Mouse (Mus musculus) c-Kit-positive CD71-positive TER-119-negative erythroid progenitor cells, embryonic 14.5 days (primary cell): ENCODE results near the gene Hmga1.

Source experiments
- DNase-seq: peaks from one replicate; pipeline ENCODE4 v3.0.0-alpha.2; 2013; ENCODE audit warnings: low read depth

Hmga1 gene

DNA sequence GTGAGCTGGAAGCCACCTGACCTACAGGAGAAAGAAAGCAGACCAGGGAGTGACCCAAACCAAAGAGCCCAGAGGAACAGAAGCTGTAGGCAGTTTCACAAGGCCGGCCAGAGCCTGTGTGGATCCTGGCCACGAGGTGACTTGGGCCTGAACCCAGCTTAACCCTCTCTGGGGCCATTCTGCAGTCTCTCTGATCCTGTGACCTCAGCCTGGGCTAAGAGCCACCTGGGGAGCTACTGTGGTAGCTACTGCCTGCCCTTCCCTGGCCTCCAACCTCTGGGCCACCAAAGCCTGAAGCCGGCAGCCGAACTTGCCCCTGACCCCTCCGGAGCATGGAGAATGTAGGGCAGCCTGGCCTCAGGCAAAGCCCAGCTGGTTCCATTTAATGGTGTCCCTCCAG, 27.5 kb upstream of the Hmga1 start:
- DNase-seq: no peak

DNA sequence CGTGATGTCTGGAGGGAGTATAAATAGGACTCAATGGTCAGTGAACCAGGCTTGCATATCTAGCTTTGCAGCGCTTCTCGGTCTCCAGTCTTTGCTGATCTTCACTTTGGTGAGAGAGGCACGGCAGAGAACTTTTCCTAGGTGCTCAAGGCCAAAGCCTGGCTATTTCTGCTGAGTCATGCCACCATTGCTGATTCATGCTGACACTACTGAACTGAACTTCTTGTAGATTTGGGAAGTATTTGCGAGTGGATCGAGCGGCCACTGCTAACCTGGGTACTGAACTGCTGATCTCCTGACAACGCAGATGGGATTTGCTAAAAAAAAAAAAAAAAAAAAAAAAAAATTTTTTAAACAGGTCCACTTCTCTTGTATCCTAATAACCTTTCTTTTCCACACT, 24.2 kb upstream of the Hmga1 start:
- peak; percentile 23 for DNase-seq

DNA sequence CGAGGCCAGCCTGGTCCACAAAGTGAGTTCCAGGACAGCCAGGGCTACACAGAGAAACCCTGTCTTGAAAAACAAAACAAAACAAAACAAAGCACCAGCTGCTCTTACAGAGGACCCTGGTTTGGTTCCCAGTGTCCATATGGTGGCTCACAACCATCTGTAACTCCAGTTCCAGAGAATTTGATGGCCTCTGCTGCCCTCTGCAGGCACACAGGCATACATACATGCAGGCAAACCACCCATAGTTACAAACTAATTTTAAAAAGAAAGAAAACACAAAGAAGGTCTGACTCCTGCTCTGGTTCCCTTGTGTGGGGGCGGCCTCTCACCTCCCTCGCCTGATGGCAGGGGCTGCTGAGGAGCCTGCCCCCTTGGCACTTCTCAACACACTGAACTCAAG, 22.9 kb upstream of the Hmga1 start:
- DNase-seq: no peak

DNA sequence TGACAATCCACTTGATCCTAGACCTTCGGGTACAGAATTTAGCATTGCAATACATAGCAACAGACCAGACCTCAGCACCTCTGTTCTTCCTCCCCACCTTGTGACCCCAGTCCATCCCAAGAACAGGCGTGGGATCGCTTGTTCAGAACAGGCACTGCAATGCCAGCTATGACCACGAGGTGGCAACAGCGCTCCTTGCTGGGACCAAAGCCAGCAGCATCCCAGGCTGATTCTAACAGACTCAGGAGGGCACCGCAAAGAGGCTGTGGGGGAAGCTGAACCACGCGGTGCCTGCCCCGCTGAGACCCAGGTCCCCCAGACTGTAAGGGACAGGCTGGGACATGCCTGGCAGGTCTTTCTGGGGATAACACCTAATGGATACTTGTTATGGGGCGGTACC, 21.6 kb upstream of the Hmga1 start:
- peak; percentile 74 for DNase-seq

DNA sequence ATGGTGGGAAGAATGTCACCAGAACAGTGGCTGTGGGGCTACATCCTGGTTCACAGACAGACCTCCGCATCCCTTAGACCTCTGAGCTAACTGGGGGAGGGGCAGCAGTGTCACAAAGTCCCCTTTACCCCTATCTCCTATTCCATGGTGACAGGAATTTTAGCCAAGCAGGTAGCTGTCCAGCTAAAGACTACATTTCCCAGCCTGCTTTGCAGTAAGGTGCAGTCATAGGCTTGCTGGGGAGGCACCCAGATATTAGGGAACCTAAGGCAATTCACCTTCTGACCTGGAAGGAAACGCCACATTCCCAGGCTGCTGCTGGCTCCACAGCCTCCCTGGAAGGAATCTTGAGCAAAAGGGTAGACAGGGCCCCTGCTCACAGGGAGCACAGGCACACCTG, 15.0 kb upstream of the Hmga1 start:
- DNase-seq: no peak

DNA sequence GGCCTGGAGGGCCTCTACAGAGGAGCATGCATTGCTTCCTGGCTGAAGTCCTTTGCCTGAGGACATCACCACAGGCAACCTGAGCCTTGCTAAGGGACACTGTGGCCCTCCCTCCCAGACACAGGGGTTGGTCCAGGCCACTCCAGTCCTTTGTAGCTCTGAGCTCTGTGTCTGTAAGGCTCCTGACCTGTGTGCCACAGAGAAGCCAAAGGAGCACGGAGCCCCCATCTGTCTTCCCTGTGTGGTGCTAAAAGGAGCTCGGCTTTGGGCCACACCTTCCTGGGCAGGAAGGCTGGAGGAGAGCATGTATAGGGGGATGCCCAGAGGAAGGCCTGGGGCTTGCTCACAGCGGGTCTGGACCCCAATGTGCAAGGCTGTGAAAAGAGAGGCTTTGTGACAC, 14.3 kb upstream of the Hmga1 start:
- no peak for DNase-seq

DNA sequence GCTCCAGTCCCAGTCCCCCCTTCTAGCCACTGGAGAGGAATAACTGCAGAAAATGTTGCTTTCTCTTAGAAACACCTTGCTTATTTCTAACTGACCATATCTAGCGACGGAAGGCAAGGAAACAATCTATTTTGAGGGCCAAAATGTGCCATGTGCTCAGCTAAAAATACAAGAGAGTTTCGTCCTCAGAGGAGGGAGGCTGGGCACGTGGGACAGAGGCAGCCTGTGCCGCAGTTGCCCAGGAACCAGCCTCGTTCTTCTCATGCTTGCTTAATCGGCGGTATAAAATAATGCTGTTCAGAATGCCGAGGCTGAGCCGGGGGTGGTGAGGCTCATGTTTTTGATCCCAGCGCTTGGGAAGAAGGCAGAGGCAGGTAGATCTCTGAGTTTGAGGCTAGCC, 11.7 kb upstream of the Hmga1 start:
- no peak for DNase-seq

DNA sequence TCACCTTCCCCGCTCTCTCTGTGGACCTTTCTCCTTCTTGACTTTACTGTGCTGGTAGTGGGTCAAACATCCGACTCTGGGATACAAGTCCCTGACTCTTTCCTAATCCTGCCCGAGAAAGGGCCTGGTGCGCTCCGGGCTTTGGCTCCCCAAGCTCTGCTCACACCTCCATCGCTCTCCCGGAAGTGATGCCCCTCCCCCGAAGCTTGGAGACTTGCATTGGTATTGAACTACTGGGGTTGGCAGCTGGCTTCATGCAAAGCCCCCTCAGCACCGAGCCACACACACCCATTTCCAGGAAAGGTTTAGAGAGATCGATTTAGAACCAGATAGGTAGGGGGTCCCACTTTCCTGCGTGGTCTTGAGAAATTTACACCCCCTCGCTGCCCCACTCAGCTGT, 10.3 kb upstream of the Hmga1 start:
- no peak for DNase-seq

DNA sequence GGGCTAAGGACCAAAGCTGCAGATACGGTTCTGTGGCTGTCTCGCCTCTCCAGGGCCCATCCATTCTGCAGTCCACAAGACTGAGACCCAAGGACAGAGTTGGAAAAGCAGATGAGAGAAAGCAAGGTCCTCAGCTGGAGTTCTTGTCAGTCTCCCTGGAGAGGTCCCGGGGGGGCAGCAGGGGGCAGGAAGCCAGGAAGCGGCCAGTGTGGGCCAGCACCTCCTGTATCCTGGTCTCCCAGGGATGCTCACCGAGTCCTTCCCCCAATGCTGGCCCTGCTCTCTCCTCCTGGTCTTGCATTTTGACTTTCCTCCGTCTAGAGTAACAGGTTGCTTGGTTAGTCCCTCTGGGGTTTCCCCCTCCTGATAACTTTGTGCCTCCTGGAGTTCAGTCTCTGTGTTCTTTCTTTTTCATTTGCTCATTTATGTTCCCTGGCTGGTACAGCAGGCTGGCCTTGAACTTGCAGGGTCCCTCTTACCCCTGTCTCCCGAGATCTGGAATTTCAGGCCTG, 9.7 kb upstream of the Hmga1 start:
- no peak for DNase-seq

DNA sequence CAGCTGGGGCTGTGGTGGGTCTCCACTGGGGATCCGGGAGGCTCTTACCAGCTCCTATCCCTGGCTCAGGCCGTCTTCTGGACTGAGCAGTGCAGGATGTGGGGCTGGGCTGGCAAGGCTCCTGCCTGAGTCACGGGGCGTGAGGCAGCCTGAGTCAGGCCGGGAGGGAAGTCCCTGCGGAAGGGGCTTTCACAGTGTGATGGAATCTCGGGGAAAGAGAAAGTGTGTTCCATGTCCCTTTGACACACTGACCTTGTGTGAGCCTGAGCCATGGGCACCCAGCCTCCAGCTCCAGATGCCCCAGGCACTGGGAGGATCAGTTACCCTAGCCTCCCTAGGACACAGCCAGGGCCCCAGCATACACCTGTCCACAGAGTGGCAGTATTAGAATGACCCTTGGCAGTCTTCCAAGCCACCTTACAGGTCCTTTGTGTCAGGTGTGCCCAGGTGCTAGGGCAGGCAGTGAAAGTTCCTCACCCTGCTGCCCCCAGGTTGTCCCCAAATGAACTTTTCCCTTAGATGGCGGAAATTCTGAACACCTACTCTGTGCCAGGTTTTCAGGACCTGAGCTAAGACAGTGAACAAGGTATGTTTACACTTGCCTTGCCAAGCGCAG, 8.9 kb upstream of the Hmga1 start:
- DNase-seq: no peak

DNA sequence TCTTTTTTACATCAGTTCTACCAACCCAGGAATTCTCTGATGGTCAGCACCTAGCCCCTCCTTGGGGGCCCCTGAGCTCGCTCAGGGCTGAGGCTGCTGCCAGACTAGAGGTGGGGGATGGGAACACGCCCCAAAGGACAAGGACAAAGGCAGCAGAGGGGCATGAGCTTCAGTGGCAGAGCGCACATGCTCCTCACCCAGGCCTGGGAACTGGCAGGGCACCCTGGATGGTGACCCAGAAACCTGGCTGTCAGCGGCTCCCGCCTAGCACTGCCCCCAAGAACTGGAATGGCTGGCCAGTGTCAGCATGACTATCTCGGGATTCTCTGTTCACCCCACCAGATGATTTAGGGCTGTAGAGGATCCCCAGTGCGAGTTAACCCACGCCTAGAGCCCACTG, 7.1 kb upstream of the Hmga1 start:
- DNase-seq: no peak

DNA sequence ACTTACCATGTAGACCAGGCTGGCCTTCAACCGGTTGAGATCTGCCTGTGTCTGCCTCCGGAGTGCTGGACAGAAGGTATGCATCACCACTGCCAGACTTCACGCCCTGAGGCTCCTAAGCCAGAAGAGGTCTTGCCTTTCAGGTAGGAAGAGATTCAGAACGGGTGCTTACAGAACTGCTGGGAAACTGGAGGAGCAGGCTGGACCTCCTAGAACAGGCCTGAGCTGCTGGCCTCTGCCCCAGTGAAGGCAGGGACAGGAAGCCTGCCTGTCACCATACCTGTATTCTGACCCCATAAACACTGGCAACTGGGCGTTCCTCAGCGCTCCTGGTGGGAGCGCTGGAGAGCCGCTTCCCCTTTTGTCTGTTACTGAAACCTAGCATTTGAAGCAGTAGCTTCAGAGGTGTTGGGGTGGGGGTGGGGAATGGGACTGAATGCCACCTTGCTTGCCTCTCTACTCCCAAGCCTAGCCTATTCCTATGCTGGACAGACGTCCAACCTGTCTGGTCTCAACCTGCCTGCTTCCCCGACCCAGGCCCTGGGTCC, 4.8 kb upstream of the Hmga1 start:
- no peak for DNase-seq

DNA sequence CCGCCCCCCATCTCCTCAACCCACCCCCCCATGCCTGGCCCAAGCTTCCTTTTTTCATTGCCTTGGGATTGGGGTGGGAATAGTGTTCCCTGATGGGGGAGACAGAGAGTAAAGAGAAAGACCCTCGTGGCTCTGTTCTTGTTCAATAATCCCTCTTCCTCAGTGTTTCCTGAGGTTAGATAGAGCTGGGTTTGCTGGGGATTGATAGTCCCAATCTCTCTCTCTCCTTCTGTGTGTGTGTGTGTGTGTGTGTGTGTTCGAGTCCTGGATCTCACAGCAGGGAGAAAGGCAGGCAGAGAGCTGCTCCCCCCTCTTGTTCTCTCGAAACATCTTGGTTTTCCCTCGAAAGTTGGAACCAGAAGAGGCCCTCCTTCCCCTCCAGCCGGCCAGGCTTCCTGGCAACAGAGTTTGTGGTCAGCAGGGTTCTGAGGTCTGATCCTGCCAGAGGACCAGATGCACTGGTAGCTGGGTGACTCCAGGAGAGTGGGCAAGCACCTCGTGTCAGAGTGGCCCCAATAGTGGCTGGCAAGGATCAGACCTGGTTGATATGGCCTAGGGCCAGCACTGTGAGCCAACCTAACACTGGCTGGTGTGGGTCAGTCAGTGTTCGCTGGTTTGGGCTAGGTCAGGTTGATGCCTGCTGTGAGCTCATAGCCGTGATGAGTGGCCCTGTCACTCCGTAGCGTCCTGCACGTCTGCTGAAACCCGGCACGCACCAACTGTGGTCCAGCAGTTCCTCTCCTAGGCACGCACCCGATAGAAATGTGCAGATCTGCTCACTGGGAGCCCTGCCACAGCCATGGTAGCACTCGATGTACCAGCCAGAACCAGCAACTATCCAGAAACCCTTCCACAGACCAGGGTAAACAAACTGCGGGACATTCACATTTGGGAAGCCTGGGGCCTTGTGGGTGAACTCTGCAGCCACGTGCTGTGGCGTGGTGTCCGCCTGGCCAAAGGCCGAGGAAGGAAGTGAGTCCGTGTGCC, 3.8 kb upstream of the Hmga1 start:
- DNase-seq: no peak

DNA sequence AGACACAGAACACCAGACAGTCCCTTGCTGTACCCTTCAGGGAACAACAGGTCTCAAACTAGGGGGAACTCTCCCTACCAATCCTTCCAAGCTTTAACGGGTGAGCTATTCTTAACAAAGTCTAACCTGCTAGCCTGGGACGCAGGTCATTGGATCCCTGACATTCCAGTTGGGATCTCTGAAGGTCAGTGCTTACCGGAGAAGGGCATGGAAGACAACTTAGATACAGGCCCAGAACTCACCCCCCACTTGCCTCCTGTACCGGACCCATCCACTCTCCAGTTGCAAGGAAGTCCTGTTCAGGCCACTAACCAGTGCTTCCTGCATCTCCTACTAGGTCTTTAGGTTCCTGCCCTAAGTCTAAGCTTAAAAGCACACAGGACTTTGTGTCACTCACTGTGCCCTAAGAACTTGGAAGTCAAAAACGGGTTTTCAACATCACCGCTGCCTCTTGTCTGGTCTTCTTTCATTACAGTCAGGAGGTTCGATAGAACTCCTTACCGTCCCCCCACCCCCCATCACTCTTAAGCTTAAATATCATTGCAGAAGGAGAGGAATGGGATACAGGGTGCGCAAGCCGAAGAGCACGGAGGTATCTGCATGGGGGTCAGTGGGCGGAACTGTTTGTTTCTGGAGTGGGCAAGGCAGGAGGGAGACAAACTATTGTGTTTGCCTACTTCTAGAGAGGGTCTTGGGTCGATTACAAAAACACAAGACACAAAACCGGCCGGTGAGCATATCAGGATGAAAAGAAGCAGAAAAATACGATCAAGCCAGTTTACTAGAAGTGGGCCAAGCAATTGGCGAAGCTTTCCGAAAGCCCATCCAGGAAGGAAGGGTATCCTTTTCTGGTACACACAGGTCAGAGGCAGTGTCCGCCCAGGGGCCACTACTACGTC, 2.0 kb upstream of the Hmga1 start:
- DNase-seq: no peak

DNA sequence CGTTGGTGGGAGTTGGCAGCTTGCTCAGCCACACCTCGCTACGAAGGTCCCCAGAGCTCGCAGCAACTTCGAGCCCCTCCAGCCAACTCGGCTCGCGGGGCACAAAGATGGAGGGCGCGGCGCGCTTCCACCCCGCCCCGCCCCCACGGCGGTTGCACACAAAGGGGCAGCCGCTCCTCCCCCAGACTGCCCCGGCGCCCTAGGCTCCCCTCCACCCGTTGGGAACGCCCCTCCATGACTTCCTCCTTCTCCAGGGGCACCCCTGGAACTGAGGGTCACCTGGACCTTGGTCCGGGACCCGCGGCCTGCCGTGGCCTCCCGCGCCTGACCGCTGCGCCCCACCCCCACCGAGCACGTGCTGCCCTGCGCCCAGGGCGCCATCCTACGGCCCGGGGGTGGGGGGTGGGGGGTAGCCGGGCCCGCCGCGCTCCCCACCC, 1.2 kb upstream of the Hmga1 start:
- no peak for DNase-seq

DNA sequence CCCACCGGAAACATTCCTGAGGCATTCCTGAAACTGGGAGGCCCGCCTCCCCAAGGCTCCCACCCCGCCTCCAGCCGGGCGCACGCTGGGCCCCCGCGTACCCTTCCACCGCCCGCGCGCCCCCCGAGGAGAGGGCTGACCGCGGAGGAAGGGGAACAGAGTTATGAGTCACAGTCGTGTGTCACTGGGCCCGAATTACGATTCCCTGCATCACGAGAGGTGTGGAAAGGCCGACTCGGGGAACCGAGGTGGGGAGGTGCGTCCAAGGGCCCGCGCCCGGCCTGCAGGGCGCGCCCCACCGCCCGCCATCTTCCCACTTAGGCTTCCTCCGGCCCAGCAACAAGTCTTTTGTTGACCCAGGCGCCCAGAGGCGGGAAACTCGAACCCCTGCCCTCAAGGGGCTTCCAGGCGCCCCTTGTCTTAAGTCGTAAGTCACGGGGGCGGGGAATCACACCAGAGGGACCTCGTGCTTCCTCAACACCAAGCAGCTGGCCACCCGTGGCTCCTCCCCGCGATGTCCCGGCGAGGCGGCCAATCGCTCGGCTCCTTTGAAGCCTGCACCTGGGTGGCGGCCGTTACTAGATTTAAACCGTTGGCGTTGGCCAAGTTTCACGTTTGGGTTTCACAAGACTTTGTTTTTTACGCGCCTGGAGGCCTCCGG, 655 bp upstream of the Hmga1 start:
- DNase-seq: peak; percentile 84

DNA sequence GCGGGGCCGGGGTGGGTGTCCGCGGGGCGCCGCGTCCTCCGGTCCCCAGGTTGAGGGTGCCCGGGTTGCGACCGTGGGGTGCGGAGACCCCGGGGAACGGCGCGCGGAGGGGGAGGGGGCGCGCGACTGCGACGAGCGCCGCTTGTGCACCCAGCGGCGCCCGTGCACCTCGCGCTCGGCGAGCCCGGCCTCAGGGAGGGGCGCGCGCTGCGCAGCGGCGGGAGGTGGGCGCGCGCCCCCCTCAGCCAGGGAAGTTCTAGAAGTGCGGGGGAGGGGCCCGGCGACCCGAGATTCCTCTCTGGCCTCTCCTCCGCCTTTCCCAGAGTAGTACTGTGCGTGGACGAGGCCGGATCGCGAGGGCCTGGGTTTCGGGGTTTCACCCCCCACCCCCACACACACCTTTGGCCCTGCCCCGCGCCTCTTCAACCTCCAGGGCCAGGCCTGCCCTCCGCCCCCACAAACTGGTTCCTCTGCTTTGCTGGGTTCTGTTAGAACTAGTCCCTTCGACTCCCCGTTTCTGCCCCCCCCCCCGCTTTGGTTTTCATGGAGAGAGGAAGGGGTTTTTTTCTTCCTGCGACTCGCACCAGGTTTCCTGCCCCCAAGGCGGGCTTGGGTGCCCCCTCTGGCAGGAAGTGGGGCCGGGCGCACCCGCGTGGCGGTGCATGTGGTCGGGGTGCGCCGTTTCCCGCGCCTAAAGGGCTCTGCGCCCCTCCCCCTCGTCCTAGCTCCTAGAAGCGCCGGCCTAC, 1.1 kb downstream of the Hmga1 start:
- no peak for DNase-seq

DNA sequence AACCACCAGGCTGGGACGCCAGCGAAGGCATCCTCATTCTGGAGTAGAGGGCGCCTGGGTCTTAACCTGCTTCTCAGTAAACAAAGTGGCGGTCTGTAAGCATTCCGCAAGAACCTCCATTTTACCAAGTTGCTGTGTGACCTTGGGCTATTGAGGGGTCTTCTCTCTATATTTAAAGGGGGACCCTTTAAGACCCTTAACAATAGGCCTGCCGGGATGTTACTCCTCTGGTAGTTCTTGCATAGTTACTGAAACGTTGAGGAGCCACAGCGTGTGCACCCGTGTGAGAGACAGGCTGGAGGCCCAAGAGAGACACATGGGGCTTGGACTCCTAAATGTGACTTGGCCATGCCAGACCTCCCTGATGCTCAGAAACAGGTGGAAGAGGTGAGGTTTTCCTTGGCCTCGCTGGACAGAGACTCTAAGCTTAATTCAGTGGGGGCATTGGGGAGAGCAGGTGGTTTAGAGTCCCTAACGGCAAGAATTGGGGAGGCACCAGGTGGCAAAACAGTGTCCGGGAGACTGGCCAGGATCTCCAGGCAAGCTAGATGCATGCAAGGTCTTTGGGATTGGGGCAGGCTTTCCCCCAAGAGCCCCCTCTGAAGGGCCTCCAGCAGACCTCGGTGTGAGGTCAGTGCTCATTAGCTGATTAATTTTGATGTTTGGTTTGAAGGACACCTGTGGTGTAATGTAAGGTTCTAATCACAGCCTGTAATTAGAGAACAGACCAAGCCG, 1.8 kb downstream of the Hmga1 start:
- no peak for DNase-seq

DNA sequence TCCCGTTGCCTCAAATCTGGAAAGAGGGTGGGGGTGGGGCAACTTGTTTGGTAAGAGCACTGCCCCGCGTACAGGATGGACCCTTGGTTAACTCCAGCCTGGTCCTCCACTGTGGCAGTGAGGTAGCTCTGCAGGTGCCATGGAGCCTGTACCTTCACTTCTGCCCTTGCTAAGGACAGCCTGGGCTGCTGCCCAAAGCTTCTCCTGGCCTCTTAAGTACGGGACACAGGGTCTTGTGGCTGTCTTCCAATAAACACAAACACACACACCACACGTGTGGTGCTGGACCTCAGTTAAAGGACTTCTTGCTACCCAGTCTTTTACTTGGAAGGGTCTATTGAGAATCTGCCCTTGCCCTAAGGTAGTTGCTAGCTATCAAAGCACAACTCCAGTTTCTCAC, 2.5 kb downstream of the Hmga1 start:
- no peak for DNase-seq

DNA sequence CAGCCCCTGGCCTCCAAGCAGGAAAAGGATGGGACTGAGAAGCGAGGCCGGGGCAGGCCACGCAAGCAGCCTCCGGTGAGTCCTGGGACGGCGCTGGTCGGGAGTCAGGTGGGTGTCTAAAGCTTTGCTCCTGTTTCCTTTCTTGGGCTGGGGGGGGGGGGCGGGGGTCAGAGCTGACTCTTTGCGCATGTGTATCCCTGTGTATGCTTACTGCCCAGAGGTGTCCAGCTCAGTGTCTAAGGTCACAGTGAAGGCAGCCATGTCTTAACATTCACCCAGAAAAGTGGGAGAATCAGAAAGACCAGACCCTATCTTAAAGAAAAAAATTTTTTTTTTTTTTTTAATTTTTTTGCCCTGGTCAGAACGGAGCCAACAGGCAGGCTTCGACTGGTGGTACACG, 3.3 kb downstream of the Hmga1 start:
- DNase-seq: no peak
